Mouse (Mus musculus): Measurements from ENCODE around the gene Gm20458. TPM values are rescaled to one million over a fixed set of nuclear protein-coding genes. Genes with fewer than 3 reads are reported as not detected.
A peak's percentile ranks its signal among the peaks of the same experiment; 100 is the strongest.

The Gm20458 gene
- total RNA-seq, 1 experiment from 2014 or later: 0.46 TPM

DNA sequence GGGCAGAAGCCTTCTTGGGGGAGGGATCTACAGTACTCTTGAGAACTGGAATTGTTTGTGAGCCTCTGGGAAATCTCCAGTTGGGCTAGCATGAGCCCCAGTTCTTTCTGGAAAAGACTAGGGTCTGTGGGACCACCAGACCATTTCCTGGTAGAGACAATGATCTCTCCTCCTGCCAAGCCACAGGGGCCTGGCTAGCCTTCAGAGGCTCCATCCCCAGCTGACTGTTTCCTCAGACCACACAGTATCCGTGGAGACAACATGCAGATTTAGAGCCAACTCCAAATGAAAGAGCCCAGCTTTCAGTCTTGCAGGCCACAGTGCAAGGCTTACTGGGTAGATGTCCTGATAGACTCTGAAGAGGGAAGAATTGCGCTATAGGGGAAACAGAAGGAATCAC, 33.4 kb downstream of the Gm20458 start:
- ATAC-seq (replicated peaks; ENCODE audit: low read depth, poor library complexity, severe bottlenecking): no peak

GRCm38 (mm10) chr2:164496331-164496730, 35.6 kb downstream of the Gm20458 start:
- peak; percentile 31; the same call in 1 of the 2 replicates for ATAC-seq (replicated peaks; ENCODE audit: low read depth, poor library complexity, severe bottlenecking)

- peak; percentile 93 for ATAC-seq (replicated peaks; ENCODE audit: low read depth, poor library complexity, severe bottlenecking)
Observed at GRCm38 (mm10) chr2:164496847-164497690, 36.3 kb downstream of the Gm20458 start, which contains the start of gene Pigt. Pigt (plus strand) TSS chr2:164497520.

DNA sequence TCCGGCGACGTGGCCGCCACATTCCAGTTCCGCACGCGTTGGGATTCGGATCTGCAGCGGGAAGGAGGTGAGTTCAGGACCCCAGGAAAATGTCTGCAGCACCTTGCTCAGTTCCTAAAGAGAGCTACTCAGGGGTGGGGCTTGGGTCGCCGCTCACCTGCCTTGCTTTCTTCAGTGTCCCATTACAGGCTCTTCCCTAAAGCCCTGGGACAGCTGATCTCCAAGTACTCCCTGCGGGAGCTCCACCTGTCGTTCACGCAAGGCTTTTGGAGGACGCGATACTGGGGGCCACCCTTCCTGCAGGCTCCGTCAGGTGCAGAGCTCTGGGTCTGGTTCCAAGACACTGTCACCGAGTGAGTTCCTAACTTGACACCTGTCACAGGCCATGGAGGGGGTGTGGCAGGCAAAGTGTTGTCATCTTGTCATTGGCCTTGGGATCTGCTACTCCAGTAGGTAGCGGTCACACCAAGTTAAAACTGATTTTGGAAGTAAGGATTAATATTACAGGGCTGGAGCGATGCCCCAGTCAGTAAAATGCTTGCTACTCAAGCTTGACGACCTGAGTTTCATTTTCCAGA, 37.0 kb downstream of the Gm20458 start:
- peak; percentile 17 for ATAC-seq (replicated peaks; ENCODE audit: low read depth, poor library complexity, severe bottlenecking)

DNA sequence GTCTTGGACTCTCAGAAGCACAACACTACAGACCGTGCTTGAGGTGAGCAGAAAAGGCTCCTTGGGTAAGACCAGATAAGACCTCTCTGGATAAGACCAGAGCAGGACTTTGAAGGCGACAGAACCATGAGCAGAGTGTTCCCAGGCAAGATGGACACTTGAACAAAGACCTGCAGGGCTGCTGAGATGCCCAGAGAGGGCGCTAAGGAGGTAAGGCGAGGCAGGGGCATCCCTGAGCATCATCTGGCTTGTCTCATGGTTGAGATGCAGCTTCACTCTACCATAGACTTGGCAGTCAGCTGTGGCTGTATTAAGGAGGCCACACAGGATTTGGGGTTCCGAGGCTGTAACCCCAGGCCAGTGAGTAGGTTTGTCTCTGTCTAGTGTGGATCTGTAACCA, 38.5 kb downstream of the Gm20458 start:
- ATAC-seq (replicated peaks; ENCODE audit: low read depth, poor library complexity, severe bottlenecking): no peak

DNA sequence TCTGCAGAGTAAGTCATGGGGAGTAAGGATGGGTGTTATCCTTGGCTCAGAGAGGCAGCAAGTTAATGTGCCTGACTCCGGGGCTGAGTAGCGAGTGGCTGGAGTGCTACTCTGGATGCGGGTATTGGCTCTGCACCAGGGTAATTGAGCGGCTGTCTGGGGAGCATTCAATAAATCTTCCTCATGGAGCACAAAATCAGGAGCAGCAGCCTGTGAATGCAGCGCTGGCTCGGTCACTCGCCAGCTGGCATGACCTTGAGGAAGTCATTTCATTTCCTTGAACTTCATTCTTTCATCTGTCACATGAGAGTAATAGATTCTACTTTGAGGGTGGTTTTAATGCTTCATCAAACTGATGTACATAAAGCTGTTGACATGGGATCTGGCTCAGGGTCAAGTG, 39.7 kb downstream of the Gm20458 start:
- no peak for ATAC-seq (replicated peaks; ENCODE audit: low read depth, poor library complexity, severe bottlenecking)

GRCm38 (mm10) chr2:164504919-164505318, 44.2 kb downstream of the Gm20458 start:
- no peak for ATAC-seq (replicated peaks; ENCODE audit: low read depth, poor library complexity, severe bottlenecking)

DNA sequence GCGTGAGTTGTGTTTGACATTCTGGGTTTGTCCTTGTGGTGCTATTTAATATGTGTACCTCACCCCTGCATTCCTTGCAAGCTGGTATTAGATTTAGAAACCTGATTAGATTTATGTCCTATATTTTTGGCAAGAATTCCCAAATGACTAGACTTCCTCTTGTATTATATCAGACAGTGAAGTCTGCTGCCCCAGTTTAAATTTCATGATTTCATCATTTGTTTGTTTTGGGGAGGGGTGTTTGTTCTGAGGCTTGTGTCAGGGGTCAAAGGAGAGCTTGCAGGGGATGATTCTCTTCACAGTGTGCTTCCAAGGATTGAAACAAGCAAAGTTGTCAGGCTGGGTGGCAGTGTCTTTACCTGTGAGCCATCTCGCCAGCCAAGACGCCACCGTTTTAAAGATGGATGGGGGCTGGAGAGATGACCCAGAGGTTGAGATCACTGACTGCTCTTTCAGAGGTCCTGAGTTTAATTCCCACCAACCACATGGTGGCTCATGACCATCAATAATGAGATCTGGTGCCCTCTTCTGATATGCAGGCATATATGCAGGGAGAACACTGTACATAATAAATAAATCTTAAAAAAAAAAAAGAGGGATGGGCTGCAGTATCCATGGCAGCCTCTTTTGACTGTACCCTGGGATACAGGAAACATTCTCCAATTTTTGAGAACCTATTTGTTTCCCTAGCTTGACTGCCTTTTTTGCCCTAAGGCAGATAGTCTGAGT, 45.0 kb downstream of the Gm20458 start:
- ATAC-seq (replicated peaks; ENCODE audit: low read depth, poor library complexity, severe bottlenecking): no peak

DNA sequence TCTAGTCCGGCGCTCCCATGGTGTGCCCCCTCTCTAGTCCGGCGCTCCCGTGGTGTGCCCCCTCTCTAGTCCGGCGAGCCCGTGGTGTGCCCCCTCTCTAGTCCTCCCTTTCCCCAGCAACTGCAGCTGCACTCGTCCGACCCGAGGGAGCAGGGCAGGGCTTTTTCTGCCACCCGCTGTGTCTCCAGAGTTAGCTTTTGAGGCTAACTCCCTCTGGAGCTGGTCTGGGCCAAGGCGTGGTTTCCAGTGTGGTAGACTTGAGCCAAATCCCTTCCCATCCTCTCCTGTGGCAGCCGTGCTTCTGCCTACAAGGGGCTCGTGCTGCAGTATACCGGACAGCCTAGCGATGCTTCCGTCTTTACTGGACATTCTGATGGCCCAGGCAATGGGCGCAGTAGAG, 47.0 kb downstream of the Gm20458 start:
- ATAC-seq (replicated peaks; ENCODE audit: low read depth, poor library complexity, severe bottlenecking): no peak

DNA sequence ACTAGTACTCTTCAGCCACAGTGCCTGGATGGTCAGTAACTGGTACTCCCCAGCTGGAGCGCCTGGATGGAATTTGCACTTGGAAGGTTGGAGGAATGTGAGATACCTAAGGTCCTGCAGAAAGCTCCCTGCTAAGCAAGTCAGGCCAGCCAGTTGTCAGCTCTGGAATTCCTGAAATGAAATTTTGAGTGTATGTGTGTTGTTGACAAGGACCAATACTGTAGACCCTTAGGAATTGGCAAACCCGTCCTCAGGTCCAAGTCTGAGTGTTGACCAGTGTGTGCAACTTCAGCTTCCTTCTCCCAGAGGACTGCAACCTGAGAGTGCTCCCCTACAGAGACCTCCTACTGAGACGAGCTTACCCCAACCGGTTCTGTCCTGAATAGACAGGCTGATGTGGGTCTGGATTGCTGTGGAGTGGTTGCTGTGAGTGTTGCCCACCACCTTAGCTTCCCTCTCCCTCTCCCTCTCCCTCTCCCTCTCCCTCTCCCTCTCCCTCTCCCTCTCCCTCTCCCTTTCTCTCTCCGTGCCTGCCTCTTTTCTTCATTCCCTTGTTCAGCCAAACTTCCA, 49.9 kb downstream of the Gm20458 start:
- ATAC-seq (replicated peaks; ENCODE audit: low read depth, poor library complexity, severe bottlenecking): no peak

DNA sequence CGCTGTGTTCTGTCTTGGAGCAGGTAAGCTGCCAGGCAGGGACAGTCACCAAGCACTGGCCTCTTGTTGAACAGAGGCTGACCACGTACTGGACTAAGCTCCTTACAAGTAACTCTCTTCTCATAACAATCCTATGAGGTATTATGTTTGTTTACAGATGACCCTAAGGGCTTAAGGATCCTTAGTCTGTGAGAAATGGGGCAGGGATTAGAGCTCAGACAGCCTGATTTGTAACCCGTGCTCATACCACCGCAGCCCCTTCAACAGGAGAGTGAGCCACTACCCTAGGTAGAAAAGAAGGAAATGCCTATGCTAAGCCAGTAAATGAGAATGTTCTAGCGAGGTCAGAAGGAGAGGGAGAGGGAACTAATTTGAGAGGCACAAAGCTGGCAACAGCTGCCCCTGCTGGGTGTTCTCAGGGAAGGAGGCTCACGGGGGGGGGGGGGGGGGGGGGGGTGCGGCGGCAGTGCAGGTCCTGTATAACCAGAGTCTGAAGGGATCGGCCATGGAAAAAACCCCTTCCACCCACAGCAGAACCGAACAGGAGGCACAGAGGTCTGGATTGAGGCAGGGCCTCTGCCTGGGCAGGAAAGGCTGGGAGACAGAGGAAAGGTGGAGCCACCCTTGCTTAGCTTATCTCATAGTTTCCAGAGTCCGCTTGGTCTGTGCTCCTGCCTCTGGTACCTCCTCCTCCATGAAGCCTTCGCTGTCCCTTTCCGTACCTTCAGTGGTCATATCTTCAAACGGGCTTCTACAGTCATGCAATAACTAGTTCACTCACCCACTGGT, 51.5 kb downstream of the Gm20458 start:
- no peak for ATAC-seq (replicated peaks; ENCODE audit: low read depth, poor library complexity, severe bottlenecking)

DNA sequence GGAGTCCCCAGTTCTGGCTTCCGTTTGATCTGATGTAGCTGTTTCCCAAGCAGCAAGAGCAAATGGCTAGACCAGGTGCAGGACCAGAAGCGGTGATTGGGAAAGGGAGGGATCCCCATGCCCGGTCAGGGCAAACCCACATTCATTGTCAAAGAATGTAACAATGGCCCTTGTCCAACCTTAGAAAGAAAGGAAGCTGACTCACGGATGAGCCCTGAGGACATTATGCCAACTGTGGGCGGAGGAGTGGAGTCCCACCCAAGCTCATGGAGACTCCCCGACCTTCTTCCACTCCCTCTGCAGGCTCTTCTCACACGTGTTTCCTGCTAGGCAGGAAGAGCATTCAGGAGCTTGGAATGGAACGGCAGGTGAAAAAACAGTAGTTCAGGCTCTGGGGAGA, 52.6 kb downstream of the Gm20458 start:
- no peak for ATAC-seq (replicated peaks; ENCODE audit: low read depth, poor library complexity, severe bottlenecking)

- no peak for ATAC-seq (replicated peaks; ENCODE audit: low read depth, poor library complexity, severe bottlenecking)
Observed at GRCm38 (mm10) chr2:164514916-164515315, 54.1 kb downstream of the Gm20458 start.

- no peak for ATAC-seq (replicated peaks; ENCODE audit: low read depth, poor library complexity, severe bottlenecking)
Observed at GRCm38 (mm10) chr2:164515897-164516296, 55.1 kb downstream of the Gm20458 start.

DNA sequence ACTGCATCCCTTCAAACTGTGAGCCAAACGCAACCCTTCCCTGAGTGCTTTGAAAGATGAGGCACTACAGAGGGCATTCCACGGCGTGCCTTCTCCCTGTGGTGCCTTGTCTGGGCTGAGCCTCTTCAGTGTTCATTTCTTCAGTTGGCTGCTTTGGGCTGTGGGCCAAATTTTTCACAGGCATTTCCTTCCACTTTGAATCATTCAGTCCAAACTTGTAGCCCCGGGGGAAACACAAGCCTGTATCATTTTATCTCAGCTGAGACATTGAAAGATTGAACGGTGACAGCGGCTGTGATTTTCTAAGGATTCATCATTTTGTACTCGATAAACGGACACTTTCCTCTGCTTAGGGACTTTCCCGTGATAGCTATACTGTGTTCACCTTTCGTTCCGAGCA, 55.8 kb downstream of the Gm20458 start:
- no peak for ATAC-seq (replicated peaks; ENCODE audit: low read depth, poor library complexity, severe bottlenecking)

- peak; percentile 50; the same call in 1 of the 2 replicates for ATAC-seq (replicated peaks; ENCODE audit: low read depth, poor library complexity, severe bottlenecking)
Observed at GRCm38 (mm10) chr2:164517485-164518221, 56.9 kb downstream of the Gm20458 start.

DNA sequence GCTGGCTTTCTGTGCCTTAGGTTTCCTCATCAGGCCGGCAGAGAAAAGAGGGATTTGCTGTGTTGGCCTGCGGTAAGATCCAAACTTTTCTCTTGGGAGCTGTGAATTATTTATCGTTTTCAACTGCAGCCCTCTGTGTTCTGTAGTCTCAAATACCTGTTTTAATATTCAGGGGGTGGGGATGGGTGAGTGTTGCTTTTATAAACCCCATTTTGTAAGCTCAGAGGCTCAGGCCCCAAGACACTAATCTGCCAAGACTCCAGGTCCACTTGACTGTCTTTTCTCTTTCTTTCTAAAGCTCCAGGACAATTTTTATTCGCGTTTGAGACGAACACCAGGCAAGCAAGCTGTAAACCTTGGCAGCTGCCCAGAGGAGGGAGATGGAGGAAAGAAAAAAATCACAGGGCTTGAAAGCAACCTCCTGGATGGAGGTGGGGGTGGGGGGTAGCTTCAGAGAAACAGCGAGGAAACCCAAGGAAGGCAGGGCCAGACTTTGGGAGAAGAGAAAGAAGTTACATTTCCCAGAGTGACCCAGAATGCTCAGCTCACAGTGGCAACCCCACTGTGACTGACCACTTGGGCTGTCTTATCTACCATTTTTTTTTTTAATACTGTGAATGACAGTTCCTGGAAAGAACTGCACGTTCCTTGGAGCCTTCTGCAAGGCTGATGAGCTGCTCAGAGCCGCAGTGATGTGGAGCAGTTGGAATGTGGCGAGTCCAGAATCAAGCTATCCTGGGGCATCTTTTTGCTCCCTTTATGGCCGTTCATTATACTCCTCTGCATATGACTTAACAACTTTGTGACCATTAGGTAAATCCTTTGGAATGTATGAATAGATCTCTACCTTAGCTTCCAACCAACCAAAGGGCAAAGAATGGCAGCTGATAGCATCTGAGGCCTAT, 57.8 kb downstream of the Gm20458 start:
- no peak for ATAC-seq (replicated peaks; ENCODE audit: low read depth, poor library complexity, severe bottlenecking)

DNA sequence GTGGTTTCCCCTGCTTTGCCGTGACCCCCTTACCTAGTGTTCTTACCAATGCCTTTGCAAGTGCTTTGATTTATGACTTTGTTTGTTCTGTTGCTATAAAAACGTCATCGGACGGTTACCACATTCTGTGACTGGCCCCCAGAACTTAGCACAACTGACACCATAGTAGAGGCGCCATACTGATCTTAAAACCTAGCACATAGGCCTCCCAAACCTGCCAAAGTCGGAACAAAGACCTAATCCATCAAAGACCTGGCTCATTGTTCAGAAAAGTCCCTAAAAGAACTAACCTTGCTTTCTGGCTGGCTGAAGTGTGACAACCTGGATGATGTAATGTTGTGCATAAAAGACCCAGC, 58.4 kb downstream of the Gm20458 start:
- no peak for ATAC-seq (replicated peaks; ENCODE audit: low read depth, poor library complexity, severe bottlenecking)
